Mouse (Mus musculus) heart, postnatal 0 days (tissue): ENCODE data around the gene Rhbdl1. TPM values are rescaled to one million over a fixed set of nuclear protein-coding genes. Genes with fewer than 3 reads are reported as not detected.

ENCODE experiments used
- ATAC-seq: fragments of 200-750 bp; cut with Nextera tagmentation; 2 replicates; pipeline ENCODE4 v1.8.0; 2017; ENCODE audit warnings: low read depth, moderate number of reproducible peaks, moderate library complexity; ENCODE audit not compliant: insufficient read depth
- DNase-seq: peaks from one replicate; pipeline ENCODE4 v3.0.0-alpha.2; 2016; ENCODE audit warnings: low spot score
- H3K27ac ChIP-seq: fragments of 300-500 bp; sonication (generic); 2 replicates; pipeline ENCODE4 v1.5.1; 2014; ENCODE audit warnings: low read depth, mild to moderate bottlenecking
- H3K27me3 ChIP-seq: fragments of 300-500 bp; sonication (generic); 2 replicates; pipeline ENCODE4 v1.6.1; 2014; ENCODE audit warnings: low read length, mixed read lengths; ENCODE audit not compliant: control insufficient read depth, insufficient read depth
- H3K36me3 ChIP-seq: fragments of 300-500 bp; sonication (generic); replicated peaks from 2 replicates; pipeline ENCODE4 v1.6.1; 2014; ENCODE audit warnings: low read length, mixed read lengths; ENCODE audit not compliant: control insufficient read depth, insufficient read depth
- H3K4me1 ChIP-seq: fragments of 300-500 bp; sonication (generic); 2 replicates; pipeline ENCODE4 v1.6.1; 2014; ENCODE audit warnings: antibody characterized with exemption; ENCODE audit not compliant: control insufficient read depth, insufficient read depth
- H3K4me2 ChIP-seq: fragments of 300-500 bp; sonication (generic); 2 replicates; pipeline ENCODE4 v1.6.1; 2014; ENCODE audit warnings: low read depth, mild to moderate bottlenecking, low read length, moderate library complexity
- H3K4me3 ChIP-seq: fragments of 300-500 bp; sonication (generic); 2 replicates; pipeline ENCODE4 v1.5.1; 2014; ENCODE audit warnings: low read depth, low read length
- H3K9ac ChIP-seq: fragments of 300-500 bp; sonication (generic); replicated peaks from 2 replicates; pipeline ENCODE4 v1.6.1; 2014; ENCODE audit warnings: low read depth, low read length, mixed read lengths
- H3K9me3 ChIP-seq: fragments of 300-500 bp; sonication (generic); replicated peaks from 2 replicates; pipeline ENCODE4 v1.6.1; 2016; ENCODE audit warnings: low read length; ENCODE audit not compliant: control insufficient read depth
- CTCF ChIP-seq: IDR thresholded peaks from 2 replicates; pipeline ENCODE4 v1.5.1; 2016; ENCODE audit warnings: antibody characterized with exemption, control low read depth, low read depth
- EP300 ChIP-seq: IDR thresholded peaks from 2 replicates; pipeline ENCODE4 v1.6.1; 2016; ENCODE audit warnings: antibody characterized with exemption, low read depth
- WGBS: fragments of 180-500 bp; shearing (Covaris S2); extraction: QIAGEN DNeasy Blood & Tissue Kit; methylation state at CpG from one replicate; pipeline ENCODE4 v1.1.7; 2014; 5-methylcytosine and 5-hydroxymethylcytosine counted together
- polyA plus RNA-seq: library from polyadenylated mRNA; unstranded; fragments of >200 nt; fragmentation: Nextera tagmentation; extraction: Ambion mirVana; gene quantifications from 2 replicates; pipeline ENCODE4 v1.2.1, GENCODE M21; 2015
- total RNA-seq: library from RNA; depleted of rRNA; stranded (reverse); fragments of >200 nt; gene quantifications from 2 replicates; pipeline ENCODE4 v1.2.3, GENCODE M21; 2014; ENCODE audit warnings: low replicate concordance

Gene Rhbdl1
- total and polyA plus RNA-seq, 2 experiments from 2014 or later = 2.2 to 2.3 TPM

DNA sequence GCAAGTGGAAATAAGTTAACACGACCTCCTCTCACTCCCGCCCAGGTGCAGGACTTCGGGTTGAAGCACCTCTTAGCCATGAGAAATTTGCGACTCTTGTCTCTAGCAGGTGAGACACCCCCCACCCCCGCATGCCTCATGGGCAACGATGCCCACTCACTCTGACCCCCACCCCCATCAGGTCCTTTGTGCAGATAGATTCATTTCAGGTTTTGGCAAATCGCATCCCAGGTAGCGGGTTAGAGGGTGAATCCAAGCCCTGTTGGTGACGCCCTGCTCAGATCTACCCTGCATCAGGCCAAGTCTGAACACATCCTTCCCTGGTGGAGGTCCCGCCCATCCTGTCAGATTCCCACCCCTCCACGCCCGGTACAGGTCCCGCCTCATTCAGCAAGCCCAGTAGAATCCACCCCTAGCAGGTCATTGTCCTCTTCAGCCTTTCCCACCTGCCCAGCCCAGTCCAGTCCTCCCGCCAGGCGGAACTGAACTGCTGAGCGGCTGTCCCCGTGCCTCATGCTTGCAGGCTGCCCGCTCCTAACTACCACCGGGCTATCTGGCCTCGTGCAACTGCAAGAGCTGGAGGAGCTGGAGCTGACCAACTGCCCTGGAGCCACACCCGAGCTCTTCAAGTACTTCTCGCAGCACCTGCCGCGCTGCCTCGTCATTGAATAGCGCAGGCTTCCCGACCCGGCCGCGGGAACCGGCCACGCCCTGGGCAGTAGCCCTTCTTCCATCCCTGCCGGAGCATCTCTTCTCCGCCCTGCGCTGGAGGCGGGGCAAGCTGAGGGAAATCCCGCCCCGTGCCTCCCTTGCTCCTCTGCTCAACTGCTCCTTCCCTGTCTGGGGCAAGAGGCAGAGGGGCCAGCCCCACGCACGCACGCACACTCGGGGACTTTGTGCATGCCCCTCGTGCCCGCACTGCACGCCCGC lies 18.0 kb downstream of the Rhbdl1 start:
- Histone ChIP-seq H3K27me3 (peaks cover 45% of the 10 kb centered on the region), H3K9me3 (no peaks in the 10 kb centered on the region), H3K9ac (no peak overlapping the region), H3K27ac (no peak overlapping the region), H3K36me3 (no peaks in the 10 kb centered on the region), H3K4me3 (no peak overlapping the region), H3K4me2 (no peak overlapping the region), H3K4me1 (peaks cover 4% of the 10 kb centered on the region)
- DNase-seq = no peak
- TF ChIP-seq CTCF = no peak
- TF ChIP-seq EP300 = no peak
- 6% methylated on average over 46 of the region's 46 CpGs for WGBS
- ATAC-seq = no peak

GRCm38 (mm10) chr17:25817662-25818061 lies 19.4 kb downstream of the Rhbdl1 start:
- no peak overlapping the region for H3K4me3 ChIP-seq
- H3K27me3 ChIP-seq = peaks cover 54% of the 10 kb centered on the region
- TF ChIP-seq CTCF (no peak), EP300 (no peak)
- no peak overlapping the region for H3K9ac ChIP-seq
- no peaks in the 10 kb centered on the region for H3K4me1 ChIP-seq
- no peak overlapping the region for H3K27ac ChIP-seq
- no peak overlapping the region for H3K4me2 ChIP-seq
- DNase-seq (no peak), ATAC-seq (no peak)
- 71% methylated on average over 11 of the region's 11 CpGs for WGBS
- H3K36me3 ChIP-seq = no peaks in the 10 kb centered on the region
- H3K9me3 ChIP-seq = no peaks in the 10 kb centered on the region

DNA sequence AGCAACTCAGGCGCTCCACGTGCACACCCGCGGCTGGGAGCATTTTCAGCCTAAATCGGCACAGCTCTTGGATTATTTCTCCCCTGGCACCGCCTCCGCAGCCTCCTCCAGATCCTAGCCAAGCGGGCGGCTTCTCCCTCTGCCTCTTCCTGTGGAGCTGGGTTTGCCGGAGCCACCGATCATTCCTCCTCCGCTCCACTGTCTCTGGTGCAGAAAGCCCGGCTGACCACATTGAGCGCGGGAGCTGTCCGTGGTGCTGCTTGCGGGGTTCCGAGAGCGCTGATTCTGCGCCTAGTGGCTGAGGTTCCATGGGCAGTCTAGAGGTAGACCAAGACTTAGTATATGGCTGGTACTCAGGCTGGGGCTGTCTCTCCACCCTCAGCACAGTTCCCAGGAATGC lies 23.6 kb downstream of the Rhbdl1 start:
- Histone ChIP-seq H3K4me2 (no peak overlapping the region), H3K36me3 (no peaks in the 10 kb centered on the region), H3K27ac (no peak overlapping the region), H3K4me1 (peaks cover 6% of the 10 kb centered on the region; the same call in 1 of the 2 replicates), H3K4me3 (no peak overlapping the region), H3K9ac (no peak overlapping the region), H3K27me3 (peaks cover 67% of the 10 kb centered on the region), H3K9me3 (no peaks in the 10 kb centered on the region)
- WGBS = 2% methylated on average over 20 of the region's 20 CpGs
- no peak for TF ChIP-seq EP300
- TF ChIP-seq CTCF = peak; percentile 57
- ATAC-seq (peak; percentile 64), DNase-seq (peak; percentile 88)

- Histone ChIP-seq H3K36me3 (no peaks in the 10 kb centered on the region), H3K27ac (no peak overlapping the region), H3K9ac (no peak overlapping the region), H3K27me3 (peaks cover 66% of the 10 kb centered on the region), H3K4me3 (no peak overlapping the region), H3K4me1 (peaks cover 6% of the 10 kb centered on the region; the same call in 1 of the 2 replicates), H3K4me2 (no peak overlapping the region), H3K9me3 (no peaks in the 10 kb centered on the region)
- DNase-seq (no peak), ATAC-seq (no peak)
- no peak for TF ChIP-seq CTCF
- 65% methylated on average over 4 of the region's 4 CpGs for WGBS
Observed at GRCm38 (mm10) chr17:25810890-25811289, 26.2 kb downstream of the Rhbdl1 start.

DNA sequence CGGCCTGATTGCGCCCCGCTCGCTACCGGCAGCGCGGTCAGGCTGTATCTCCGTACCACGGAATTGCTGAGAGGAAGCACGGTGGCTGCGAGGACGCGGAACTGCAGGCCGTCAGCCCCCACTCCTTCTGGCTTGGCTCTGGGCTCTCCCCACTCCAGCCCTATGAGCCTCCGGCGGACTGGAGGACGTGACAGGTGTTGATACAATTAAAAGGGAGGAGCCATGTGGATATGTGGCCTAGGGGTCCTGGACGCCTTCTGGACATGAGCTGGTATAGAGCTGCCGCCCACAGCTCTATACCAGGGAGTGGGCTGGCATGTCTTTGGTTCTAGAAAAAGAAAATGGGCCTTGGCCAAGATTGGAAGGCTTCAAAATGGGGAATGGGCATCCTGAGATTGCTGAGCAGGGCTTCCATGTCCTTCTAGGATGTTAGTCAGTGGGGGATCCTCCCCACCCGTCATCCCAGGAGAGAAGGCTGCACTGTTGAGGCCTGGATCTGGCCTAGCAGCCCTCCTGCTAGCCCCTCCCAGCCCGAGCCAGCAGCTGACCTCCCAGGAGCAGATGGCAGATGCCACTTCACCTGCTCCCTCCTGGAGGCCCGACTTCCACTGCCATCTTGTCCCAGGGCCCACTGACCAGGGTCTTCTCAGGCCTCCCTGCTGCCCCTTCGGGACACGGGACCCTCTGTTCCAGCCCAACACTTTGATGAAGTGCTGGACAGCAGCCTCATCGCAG lies 27.3 kb downstream of the Rhbdl1 start:
- 0 out of 2 replicates have a peak overlapping the region, but pooled peaks have one; percentile 19 for H3K9ac ChIP-seq
- 14% methylated on average over 25 of the region's 25 CpGs for WGBS
- no peaks in the 10 kb centered on the region for H3K36me3 ChIP-seq
- H3K4me2 ChIP-seq = peak overlapping the region; percentile 89
- H3K9me3 ChIP-seq = no peaks in the 10 kb centered on the region
- H3K27ac ChIP-seq = no peak overlapping the region
- H3K4me1 ChIP-seq = peaks cover 6% of the 10 kb centered on the region; the same call in 1 of the 2 replicates
- DNase-seq (no peak), ATAC-seq (no peak)
- peak overlapping the region; percentile 57 for H3K4me3 ChIP-seq
- peaks cover 60% of the 10 kb centered on the region for H3K27me3 ChIP-seq
- TF ChIP-seq EP300 (no peak), CTCF (no peak)
